Mouse (Mus musculus) hindbrain, embryonic 13.5 days (tissue): ENCODE data around the gene Tfb2m. TPM values are rescaled to one million over a fixed set of nuclear protein-coding genes. Genes with fewer than 3 reads are reported as not detected.

ENCODE experiments used
- ATAC-seq: fragments of 200-750 bp; cut with Nextera tagmentation; 2 replicates; pipeline ENCODE4 v1.8.0; 2017; ENCODE audit warnings: moderate TSS enrichment; ENCODE audit not compliant: low FRiP score
- H3K27ac ChIP-seq: fragments of 300-500 bp; sonication (generic); 2 replicates; pipeline ENCODE4 v1.5.1; 2015; ENCODE audit warnings: inconsistent platforms, mild to moderate bottlenecking, moderate library complexity
- H3K27me3 ChIP-seq: fragments of 300-500 bp; sonication (generic); 2 replicates; pipeline ENCODE4 v1.6.1; 2015; ENCODE audit warnings: mild to moderate bottlenecking, inconsistent platforms
- H3K36me3 ChIP-seq: fragments of 300-500 bp; sonication (generic); 2 replicates; pipeline ENCODE4 v1.6.1; 2015; ENCODE audit warnings: mild to moderate bottlenecking, inconsistent platforms
- H3K4me1 ChIP-seq: fragments of 300-500 bp; sonication (generic); replicated peaks from 2 replicates; pipeline ENCODE4 v1.6.1; 2015; ENCODE audit warnings: inconsistent platforms
- H3K4me2 ChIP-seq: fragments of 300-500 bp; sonication (generic); 2 replicates; pipeline ENCODE4 v1.6.1; 2015; ENCODE audit warnings: inconsistent platforms, mild to moderate bottlenecking, moderate library complexity
- H3K4me3 ChIP-seq: fragments of 300-500 bp; sonication (generic); 2 replicates; pipeline ENCODE4 v1.5.1; 2015; ENCODE audit warnings: mild to moderate bottlenecking, inconsistent platforms
- H3K9ac ChIP-seq: fragments of 300-500 bp; sonication (generic); 2 replicates; pipeline ENCODE4 v1.6.1; 2015; ENCODE audit warnings: mild to moderate bottlenecking, inconsistent platforms
- H3K9me3 ChIP-seq: fragments of 300-500 bp; sonication (generic); 2 replicates; pipeline ENCODE4 v1.6.1; 2016; ENCODE audit warnings: inconsistent platforms
- WGBS: fragments of 180-500 bp; shearing (Covaris S2); methylation state at CpG from one replicate; pipeline ENCODE4 v1.1.7; 2015; 5-methylcytosine and 5-hydroxymethylcytosine counted together
- polyA plus RNA-seq: library from polyadenylated mRNA; unstranded; fragments of >200 nt; fragmentation: Nextera tagmentation; extraction: Ambion mirVana; gene quantifications from 2 replicates; pipeline ENCODE4 v1.2.1, GENCODE M21; 2015

Gene Tfb2m
- polyA plus RNA-seq, 1 experiment from 2014 or later = 39.0 TPM

DNA sequence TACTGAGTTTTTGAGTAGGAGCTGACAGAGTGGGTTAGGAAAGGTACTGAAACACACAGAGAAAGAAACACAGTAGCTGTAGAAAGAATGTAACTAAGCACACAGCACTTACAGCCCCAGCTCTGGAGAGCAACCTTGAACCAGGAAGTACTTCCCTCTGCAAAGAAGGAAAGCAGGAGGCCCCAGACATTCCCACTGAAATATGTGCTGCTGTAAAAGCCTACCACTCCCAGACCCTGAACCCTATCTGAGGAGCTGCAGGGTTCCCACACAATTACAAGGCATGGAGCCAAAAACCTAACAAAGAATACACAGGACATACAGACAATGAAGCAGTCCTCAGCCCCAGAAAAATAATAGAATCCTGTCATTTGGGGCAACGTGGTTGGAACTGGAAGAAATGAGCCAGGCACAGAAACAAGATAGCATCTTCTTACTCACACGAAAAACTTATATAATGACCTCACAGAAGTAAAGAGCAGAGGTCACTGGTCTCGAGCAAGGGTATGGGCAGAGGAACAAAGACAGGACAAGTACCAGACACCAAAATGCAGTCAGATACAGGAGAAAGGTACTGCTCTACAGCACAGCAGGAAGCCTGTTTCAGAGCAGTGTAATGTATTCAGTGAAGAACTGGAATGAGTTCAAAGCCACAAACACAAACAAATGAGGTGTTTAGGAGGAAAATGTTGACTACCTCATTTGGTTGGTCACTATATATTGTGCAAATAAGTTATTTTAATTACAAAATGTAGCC, 60.1 kb downstream of the Tfb2m start:
- Histone ChIP-seq H3K4me1 (peaks cover 13% of the 10 kb centered on the region), H3K4me2 (no peak overlapping the region), H3K4me3 (no peak overlapping the region), H3K36me3 (no peaks in the 10 kb centered on the region), H3K27ac (no peak overlapping the region), H3K27me3 (no peaks in the 10 kb centered on the region), H3K9me3 (0 out of 2 replicates have a peak, but pooled peaks cover 3% of the 10 kb centered on the region), H3K9ac (no peak overlapping the region)
- no peak for ATAC-seq
- WGBS = 20% methylated on average over 3 of the region's 3 CpGs

DNA sequence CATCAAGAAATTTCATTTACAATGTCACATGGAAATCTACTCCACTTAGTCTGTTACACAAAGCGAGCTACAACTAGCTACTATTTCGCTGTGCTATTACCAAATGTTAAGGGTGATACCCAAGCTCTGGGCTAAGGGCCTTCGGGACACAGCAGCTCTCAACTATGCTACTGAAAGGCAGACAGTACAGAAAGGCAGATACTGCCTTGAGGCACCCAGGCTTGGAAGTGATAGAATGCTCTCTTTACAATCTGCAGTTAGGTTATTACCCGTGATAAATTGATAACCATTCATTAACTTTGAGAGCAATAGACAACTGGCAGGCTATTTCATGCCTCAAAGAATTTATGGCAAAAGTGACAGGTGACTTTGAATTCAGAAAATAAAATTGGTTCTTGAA, 65.2 kb downstream of the Tfb2m start:
- H3K27me3 ChIP-seq = no peaks in the 10 kb centered on the region
- peaks cover 15% of the 10 kb centered on the region for H3K4me1 ChIP-seq
- no peak overlapping the region for H3K9ac ChIP-seq
- H3K9me3 ChIP-seq = no peaks in the 10 kb centered on the region
- no peak overlapping the region for H3K27ac ChIP-seq
- no peak overlapping the region for H3K4me3 ChIP-seq
- ATAC-seq = no peak
- H3K36me3 ChIP-seq = no peaks in the 10 kb centered on the region
- 59% methylated on average over 4 of the region's 4 CpGs for WGBS
- H3K4me2 ChIP-seq = no peak overlapping the region

Other genes starting within 250 kb of the Tfb2m start
- gene Smyd3, start 28.2 kb downstream of the Tfb2m start, polyA plus RNA-seq = 19.6 and 20.7 TPM in 2 replicates
- gene Cnst, start 103 bp upstream of the Tfb2m start, polyA plus RNA-seq = 27.7 and 30.9 TPM in 2 replicates
- gene Sccpdh, start 121.9 kb upstream of the Tfb2m start, polyA plus RNA-seq = 142 and 147 TPM in 2 replicates
- not detected in 2 replicates for gene Kif28, start 199.0 kb upstream of the Tfb2m start, polyA plus RNA-seq